Mouse (Mus musculus): ENCODE data around the gene Foxb1.

DNA sequence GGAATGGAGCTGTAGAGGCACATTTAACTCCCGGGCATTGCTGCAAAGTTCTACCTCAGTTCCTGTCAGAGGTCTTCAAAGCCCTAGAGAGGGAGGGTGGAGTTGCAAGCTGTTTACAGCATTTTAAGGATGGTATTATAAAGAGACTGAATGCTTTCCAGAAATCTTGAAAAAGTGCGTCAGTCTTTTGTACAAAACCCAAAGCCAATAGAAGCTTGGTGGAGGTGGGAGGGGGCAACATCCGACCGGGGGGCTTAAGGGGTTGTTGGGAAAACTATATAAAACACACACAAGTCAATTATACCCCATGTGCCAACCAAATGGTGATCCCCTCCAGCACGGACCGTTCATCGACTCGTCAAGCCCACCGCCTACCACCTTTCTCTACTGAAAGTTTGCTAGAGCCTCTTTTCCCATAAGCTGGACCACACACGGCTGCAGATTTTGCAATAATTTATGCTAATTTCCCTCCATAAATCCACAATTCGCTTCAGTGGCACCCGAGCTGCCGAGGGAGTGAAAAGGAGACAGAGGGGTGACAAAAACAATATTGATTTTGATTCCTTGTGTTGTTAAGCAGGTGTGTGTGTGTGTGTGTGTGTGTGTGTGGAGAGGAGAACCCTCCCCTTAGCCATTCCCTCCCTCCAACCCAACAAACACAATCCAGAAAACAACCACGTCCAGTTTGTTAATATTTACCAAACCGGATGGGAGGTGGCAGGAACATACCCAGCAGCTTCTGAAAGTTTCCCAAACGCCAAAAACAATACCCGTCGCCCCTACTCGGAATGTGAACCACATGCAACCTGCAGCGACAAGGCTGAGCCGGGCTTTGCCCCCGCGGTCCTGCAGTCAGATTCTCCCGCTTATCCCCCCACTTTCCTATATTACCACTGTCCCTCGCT lies 3.2 kb upstream of the Foxb1 start:
- TF ChIP-seq CTCF (IDR thresholded peaks at IDR 0.05; ENCODE audit: insufficient read depth, low read depth, low read length): no peak
- TF ChIP-seq POLR2A (IDR thresholded peaks at IDR 0.05; ENCODE audit: insufficient read depth, low read depth, low read length): no peak

All from olfactory bulb, adult 2 months (tissue).